Mouse (Mus musculus) CH12.LX (cell line): Measurements from ENCODE around the gene Ppfia3.

Source experiments
- HCFC1 ChIP-seq: IDR thresholded peaks from 2 replicates; pipeline ENCODE4 v1.6.1; 2012; ENCODE audit warnings: low read depth, mild to moderate bottlenecking, inconsistent platforms, low read length, improper control_type of control experiment
- KAT2A ChIP-seq: IDR thresholded peaks from 2 replicates; pipeline ENCODE4 v1.6.1; 2012; ENCODE audit warnings: low read length, improper control_type of control experiment, inconsistent platforms; ENCODE audit not compliant: insufficient replicate concordance

DNA sequence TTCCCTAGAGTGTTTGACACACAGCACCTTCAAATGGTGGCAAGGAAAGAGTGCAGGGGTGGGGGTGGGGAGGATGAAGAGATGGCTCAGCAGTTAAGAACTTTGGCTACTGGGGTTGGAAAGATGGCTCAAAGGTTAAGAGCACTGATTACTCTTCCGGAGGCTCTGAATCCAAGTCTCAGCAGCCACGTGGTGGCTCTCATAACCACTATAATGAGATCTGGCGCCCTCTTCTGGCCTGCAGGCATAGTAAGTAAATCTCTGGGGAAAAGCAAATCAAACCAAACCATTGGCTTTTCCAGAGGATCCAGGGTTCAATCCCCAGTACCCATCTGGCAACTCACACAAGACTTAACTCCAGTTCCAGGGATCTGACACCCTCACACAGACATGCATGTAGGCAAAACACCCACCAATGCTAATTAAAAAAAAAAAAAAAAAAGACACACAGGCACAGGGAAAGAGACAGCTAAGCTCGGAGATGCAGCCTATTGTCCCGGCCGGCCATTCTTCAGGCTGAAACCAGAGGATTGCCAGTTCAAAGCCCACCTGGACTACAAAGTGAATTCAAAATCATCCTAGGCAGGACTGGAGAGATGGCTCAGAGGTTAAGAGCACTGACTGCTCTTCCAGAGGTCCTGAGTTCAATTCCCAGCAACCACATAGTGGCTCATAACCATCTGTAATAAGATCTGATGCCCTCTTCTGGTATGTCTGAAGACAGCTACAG, 36.9 kb upstream of the Ppfia3 start:
- TF ChIP-seq KAT2A (no peak), HCFC1 (no peak)
